Mouse (Mus musculus) CD8-positive naive resting alpha-beta T cell, adult 2 months (primary cell): ENCODE measurements around the gene 9330182L06Rik.

Experiments used
- DNase-seq, 2 experiments: peaks; one replicate each; pipeline ENCODE4 v3.0.0; 2022; ENCODE audit warnings: low read depth in 2 of 2, low spot score in 2 of 2

The 9330182L06Rik gene

DNA sequence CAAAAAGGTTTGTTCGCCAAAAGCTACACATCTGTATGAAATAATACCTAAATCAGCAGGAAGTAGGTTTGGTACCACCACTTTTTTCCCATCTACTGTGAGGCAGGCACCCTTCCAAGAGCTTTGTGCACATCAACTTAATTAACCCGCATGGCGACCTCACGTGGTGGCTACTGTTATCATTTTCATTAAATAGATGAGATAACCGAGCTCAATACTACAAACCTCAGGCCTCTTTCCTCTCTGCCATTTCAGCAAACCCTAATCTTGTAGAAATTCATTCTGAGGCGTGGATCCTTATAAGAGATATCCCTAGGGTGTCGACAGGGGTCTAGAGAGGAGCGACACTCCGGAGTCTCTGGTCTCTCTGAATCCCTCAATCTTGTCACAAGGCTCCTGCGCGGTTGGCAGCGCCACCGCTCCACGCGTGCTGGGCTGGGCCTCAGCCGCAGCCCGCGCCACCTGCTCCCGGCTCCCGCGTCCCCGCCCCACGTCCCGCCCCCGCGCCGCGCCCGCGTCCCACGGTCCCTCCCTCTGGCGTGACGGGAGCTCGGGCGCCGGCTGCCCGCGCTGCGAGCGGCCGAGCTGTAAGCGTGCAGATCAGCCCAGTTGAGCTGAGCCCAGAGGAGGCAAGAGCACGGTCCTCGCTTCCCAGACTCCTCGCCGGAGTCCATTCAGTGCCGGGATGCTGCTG lies at the start of gene 9330182L06Rik:
TSS of gene 9330182L06Rik (plus strand) at position 533 of the 694 bp plus-strand sequence.
- DNase-seq: no peak

DNA sequence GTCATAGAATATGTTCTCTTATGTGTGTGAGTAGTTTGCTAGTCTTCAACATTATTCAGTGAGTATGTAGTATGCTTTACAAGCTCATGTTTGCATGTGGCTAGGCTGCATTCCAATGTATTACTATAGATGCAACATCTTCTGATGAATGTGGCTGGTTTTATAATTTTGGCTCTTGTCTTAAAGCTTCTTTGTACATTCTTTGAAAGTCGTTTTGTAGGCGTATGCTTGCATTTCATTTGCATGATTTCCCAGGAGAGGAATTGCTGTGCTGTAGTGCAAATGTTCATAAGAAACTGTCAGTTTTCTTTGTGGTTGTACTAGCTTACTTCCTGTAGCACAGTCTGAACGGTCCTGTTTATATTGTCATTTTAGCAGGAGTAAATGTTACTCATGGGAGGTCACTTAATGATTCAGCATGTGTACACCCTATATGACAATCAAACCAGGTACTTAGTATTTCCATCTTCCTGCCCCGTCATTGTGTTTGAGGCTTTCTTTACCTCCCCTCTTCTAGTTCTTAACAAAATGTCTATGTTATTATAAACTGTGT lies 38.4 kb upstream of the 9330182L06Rik start:
- no peak for DNase-seq

DNA sequence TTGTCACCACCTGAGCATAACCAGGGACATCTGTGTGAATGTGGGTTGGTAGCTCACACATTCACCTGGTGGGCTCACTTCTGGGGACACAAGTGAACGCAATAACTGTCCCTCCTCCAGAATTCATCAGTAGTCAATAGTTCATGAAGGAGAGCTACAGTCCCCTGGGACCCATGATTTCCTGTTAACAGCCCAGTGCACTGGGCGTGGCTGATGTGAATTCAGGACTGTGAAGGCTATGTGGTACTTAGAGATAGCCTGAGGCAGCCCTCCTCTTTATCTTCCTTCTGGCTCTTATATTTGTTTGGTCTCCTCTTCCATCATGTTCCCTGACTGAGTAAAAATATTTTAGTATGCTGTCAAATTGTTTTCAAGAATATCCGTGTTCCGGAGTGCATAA lies 1.6 kb upstream of the 9330182L06Rik start:
- no peak for DNase-seq

DNA sequence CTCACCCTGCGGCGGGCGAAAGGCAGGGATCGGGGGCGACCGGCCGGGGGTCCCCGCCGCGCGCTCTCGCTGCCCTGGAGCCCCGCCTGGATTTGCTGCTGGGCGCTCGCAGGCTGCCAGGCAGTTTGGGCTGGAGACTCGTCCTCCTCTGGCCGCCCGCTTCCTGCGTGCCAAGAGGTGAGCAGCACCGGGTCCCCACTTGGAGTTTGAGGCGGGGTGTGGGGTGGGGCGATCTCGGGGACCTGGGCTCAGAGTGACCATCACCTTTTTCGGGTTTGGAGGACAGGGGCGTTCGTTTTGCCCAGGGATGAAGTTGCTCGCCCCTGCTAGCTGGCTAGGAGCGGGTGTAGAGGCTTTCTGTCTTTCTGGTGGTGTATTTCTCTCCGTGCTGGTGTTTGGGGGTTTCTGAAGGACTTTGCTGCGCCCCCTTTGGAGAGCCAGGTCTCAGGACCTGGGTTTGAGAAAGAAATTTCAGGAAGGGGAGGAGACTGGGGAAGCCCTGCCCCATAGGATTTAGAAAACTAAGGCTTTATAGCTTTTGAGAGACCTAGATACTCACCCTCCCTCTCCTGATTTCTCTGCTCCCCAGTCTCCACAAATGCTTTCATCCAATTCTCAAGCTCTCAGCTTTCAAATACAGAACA lies 484 bp downstream of the 9330182L06Rik start:
- DNase-seq: no peak

DNA sequence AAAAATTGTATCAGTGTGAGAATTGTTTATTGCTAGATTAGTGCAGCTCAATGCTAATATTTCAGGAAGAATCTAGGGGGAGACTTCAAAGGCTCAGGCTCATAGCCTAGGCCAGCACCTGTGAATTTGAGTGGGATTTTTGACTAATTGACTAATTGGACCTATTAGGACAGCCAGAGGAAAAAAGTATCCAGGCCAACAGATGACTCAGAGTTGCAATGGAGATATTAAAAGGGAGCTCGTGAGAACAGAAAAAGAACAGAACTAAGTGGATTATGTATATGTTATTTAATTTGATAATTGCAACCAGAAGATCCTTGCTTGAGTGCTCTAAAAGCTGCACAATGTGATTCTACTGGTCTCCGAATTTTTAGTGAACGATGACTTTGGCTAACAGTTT lies 3.7 kb downstream of the 9330182L06Rik start:
- no peak for DNase-seq

DNA sequence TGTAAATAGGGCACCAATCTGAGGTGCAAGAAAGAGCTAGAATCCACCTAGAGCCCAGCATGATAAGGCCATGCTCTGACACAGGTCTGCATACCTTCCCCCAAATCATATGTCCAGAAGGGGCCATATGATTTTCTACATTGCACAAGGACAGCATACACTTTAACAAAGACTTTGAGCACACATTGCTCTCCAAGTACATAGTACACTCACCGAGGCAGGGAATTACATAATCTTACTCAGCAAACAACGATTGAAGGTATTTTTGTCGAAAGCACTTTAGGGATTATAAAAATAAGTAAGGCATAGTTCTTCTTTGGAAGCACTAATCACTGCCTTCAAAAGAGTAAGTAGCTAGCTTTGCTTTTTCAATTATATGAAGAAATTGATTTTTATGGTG lies 7.1 kb downstream of the 9330182L06Rik start:
- no peak for DNase-seq

DNA sequence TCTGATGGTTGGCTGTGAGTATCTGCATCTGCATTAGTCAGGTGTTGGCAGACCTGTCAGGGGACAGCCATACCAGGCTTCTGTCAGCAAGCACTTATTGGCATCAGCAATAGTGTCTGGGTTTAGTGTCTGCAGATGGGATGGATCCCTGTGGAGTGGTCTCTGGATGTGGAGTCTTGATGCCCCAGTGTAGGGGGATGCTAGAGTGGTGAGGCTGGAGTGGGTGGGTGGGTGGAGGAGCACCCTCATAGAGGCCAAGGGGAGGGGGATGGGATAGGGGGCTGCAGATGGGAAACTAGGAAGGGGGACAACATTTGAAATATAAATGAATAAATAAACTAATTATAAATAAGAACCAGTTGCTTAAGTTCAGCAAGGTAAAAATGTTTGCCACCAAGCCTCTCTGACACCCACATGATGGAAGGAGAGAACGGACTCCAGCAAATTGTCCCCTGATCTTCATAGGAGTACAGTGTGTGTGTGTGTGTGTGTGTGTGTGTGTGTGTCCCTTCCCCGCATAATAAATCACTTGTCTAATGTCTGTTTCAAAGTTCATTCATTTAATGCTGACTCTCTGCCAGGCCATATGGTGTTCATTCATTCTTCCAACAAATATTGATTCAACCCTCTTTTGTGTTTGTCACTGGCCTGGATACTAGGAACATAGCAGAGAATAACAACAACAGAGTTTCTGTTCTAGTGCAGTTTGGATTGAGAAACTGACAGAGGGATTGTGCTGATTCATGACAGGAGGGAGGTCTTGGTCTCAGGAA lies 30.0 kb downstream of the 9330182L06Rik start:
- no peak for DNase-seq

DNA sequence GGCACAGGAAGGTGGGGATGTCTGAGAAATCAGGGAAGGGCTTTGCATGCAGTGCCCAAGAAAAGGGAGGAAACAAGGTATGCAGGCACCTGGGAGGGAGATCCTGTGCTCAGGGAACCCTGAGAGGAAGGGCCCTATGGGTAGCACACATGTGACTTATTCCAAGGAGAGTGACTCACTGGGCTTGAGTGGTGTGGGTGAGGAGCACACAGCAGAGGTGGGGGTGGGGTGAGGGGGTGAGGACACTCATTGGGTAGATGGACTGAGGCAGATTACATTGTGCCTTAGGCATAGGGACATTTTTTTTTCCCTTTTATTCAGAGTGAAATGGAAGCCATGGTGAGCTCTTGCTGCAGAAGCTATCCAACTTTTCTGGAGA lies 30.6 kb downstream of the 9330182L06Rik start:
- DNase-seq: no peak

DNA sequence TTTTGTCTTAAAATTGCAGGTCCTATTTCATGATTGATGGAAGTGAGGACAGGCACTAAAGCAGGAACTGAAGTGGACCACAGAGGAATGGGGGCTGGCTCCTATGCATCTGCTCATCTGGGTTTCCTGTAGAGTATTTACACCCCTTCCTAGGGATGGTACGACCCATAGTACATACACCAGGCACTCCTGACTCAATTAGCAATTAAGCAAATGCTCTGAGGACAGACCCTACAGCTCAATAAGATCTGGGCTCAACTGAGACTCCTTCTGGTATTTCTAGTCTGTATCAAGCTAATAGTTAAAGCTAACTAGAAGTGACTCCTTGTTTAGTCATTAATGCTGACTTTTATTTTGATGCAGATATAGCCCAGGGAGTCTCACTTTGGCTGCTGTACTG lies 60.9 kb downstream of the 9330182L06Rik start:
- no peak for DNase-seq

DNA sequence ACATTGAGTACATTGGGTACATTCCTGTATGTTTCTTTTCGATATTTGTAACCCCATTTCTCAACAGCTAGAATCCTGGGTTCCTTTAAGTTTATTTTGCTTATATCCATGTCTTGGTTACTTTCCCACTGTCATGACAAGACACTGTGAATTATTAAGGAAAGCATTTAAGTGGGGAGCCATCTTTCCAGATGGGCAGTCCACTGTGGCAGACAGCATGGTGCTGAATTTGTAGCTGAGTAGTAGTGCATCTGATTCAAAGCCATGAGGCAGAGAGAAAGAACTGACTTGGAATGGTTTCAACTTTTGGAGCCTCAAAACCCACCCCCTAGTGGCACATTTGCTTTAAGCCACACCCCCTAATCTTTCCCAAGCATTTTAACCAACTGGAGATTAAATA lies 61.6 kb downstream of the 9330182L06Rik start:
- no peak for DNase-seq

DNA sequence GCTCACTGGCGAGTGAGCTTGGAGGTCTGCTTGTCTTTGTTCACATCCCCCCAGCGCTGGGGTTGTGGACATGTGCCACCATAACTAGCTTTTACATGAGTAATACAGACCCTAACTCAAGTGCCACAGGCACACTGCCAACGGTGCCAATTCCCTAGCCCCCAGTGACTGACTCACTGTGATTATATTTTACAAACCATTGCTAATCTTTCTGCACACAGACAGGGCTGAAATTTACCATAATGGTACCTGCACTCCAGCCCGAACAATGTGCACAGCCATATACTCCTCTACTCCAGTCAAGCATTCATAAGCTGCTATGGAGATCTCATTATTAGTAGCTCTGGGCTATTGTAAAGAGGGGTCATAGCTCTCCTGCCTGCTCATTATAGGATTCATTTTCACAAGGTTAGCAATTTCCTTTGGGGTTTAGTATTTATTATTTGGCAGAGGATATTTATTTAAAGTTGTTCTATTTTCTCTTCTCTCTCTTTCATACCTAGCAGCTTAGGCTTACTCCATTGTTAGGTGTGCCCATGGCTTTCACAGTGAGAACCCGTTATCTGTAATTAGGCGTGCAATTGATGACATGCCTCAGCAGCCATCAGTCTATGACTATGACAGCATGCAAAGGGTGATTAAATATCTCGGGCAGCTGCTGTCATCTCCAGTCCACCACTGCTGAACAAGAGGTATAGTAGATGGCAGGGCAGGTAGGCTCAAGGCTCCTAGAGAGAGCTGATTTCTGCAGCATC lies 73.0 kb downstream of the 9330182L06Rik start:
- DNase-seq: no peak

DNA sequence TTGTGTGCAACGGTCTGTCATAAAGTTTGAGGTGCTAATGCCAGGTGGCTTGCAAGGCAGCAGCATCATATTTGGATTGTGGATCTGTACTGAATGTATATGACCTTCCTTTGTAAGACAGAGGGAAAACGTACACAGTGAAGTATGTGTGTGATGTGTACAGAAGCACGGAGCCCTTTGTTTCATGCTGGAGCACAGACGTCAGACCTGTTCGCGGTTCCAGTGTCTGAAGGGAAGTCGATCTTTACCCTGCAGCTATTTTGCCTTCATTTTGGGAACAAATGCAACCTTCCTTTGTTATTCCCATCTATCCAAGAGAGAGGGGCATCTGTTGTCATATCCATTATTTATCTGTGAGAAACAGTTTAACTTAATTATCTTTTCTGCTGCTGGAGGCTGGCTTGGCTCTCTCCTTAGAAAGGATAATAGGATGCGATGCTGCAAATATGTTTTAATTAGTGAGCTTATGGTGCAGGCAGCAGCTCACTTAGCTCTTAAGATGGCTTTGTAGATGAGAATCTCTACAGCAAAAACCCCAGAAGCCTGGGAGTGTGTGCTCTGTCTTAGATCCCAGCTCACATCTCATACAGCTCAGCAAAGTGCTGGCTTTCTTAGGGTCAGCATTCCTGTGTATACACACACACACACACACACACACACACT lies 73.7 kb downstream of the 9330182L06Rik start:
- DNase-seq: no peak

DNA sequence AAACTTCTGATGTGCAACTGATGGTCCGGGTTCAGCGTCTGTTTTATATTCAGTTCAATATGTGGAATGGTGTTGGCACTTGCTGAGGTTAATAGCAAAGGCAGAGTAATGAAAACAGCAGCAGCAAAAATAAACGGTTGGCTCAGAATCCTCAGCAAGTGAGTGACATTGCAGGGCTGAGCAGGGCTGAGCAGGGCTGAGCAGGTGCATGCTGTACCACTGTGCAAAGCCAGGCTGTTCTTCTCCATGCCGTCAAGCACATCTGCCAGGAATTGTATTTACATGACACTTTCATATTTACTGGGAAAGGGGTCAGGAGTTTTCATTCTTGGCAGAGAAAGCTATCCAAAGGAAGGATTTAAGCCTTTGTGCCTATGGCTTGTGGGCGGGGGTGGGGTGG lies 78.7 kb downstream of the 9330182L06Rik start:
- no peak for DNase-seq

DNA sequence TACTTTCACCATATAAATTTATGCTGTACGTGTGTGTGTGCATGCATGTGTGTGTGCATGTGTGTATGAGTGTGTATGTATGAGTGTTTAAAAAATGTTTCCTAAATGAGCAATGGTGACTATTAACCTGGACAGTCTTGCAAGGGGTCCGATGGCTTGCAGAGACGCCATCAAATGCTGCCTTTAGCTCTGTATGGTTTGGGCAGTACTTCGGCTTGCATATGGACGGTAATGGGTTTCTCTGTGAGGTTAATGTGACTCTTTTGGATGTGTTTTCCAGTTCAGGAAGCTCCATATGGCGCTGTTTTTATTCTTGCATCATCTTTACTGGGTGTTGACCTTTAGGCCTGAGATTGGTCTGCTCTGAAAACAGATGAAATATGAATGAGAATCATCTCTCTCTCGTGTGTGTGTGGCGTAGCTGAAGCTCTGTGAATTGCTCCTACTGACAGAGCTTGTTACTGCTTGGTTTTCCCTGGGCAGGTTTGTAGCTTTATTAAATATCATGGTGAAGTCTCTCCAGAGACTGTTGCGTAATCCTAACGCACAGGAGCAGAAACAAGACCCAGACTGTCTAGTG lies 79.2 kb downstream of the 9330182L06Rik start:
- DNase-seq: no peak

DNA sequence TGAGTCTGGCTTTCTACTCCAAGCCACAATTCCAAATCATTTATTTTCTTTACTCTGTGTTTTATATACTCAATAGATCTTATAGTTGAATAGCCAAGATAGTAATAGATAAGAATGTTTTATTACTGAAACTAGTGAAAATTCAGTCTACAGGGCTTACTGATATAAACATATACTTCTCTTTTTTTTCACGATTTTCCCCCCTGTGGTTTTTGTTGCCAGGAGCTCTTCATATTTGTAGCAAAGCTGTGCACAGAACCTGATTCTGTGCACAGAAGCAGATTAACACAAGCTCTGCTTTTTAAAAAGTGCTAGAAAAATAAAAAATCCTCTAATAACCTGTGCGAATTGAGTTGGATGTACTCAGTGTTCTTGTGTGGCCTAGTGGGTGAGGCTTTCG lies 79.7 kb downstream of the 9330182L06Rik start:
- no peak for DNase-seq

DNA sequence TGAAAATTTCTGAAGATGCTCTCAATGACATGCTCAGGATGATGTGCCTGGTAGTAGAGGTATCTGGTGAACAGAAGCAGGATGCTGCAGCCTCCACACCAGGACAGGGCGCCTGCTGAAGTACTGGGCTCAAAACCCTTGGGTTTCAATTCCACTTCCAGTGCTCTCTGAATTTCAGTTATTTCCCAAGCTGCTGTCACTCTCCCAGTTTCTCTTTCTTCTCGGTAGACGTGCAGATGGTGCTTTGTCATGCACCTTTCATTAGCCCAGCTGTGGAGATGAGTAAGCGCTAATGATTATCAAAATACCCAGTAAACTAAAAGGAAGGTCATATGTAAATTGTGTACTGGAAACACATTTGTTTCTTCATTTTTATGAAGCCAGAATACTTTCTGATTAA lies 80.6 kb downstream of the 9330182L06Rik start:
- DNase-seq: no peak

DNA sequence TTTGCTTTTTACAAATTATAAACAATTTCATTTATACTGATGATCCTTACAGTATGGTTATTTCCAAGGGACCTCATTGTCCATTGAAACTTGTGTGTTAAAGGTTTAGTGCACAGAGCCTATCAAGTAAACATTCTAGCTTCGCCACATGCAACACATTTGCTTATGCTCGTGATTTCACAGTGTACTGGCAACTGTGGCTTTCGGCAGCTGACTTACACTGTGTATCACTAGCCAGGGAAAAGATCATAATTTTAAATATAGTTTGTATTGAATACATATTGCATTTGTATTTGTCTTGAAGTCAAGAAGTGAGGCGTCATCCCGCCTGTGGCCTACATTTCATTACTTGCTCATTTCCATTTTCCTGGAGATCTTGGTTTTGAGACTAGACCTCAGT lies 86.2 kb downstream of the 9330182L06Rik start:
- no peak for DNase-seq

DNA sequence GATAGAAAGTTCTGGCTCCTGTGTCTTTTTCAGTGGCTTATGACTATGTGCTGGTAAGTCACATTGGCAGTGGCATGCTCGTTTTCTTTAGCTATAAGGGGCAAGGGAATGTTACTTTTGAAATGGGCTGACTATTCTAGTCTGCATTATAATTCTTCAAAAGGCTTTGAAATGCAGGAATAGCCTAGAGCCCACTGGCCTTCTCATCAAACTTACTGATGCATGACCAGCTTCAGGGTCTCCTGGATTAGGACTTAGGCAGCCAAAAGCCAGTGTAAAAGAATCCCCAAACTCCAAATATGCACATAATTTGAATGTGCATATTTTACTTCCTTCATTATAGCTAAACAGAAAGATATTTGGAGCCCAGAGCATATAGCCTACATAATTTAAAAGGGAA lies 86.7 kb downstream of the 9330182L06Rik start:
- DNase-seq: no peak

DNA sequence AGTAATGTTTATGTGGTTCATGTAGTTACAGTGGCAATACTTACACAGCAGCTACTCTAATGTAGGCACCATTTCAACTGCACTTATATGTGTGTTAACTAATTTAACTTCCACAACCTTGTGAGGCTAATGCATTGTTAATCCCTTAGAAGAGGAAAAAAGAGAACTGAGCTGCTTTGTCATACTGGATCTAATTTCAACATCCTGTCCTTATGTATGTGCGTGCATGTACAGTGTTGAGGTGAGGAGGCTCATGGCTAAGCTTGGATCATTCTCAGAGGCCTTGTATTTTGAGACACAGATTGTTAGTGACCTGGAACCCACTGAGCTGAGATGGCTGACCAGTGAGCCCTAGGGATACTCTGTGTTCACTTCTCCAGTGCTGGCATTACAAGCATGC lies 88.3 kb downstream of the 9330182L06Rik start:
- DNase-seq: no peak

DNA sequence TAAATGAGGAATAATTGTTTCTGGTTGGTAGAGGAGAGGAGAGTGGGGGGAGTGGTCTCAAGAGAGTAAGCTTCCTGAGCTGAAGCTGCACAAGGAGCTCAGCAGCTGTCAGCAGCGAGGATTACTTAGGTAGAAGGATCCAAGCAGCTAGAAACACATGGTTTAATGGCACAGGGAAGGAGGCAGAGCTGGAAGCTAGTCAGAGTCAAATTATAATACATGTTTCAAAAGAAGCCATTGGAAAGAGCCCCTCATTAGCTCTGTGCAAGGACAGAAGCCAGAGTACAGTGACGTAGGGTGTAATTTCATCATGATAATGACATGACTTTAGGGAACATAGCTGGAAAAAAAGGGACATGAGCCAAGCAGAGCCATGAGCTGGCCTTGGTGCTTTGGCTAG lies 92.2 kb downstream of the 9330182L06Rik start:
- DNase-seq: no peak
